Mouse (Mus musculus): Measurements from ENCODE around the gene Xpnpep3. TPM values are rescaled to one million over a fixed set of nuclear protein-coding genes. Genes with fewer than 3 reads are reported as not detected.

The Xpnpep3 gene
- polyA plus RNA-seq, 1 experiment from 2014 or later, result 11.8 TPM

GRCm38 (mm10) chr15:81422156-81422681 lies 22.3 kb downstream of the Xpnpep3 start:
- no peak overlapping the region for H3K9ac ChIP-seq (ENCODE audit: low read length)
- H3K9me3 ChIP-seq (ENCODE audit: control insufficient read depth, low read length), result no peaks in the 10 kb centered on the region
- H3K36me3 ChIP-seq (ENCODE audit: control insufficient read depth, insufficient read depth, low read length), result no peaks in the 10 kb centered on the region
- H3K4me3 ChIP-seq (ENCODE audit: low read length), result no peak overlapping the region
- no peak overlapping the region for H3K4me2 ChIP-seq (ENCODE audit: low read depth, low read length)
- no peaks in the 10 kb centered on the region for H3K4me1 ChIP-seq (replicated peaks; ENCODE audit: control insufficient read depth, insufficient read depth, low read length)
- no peak overlapping the region for H3K27ac ChIP-seq (ENCODE audit: low read length)
- no peaks in the 10 kb centered on the region for H3K27me3 ChIP-seq (ENCODE audit: control insufficient read depth, insufficient read depth, low read depth, low read length)
- no peak for ATAC-seq (ENCODE audit: low read depth)
- WGBS, result 66% methylated on average over 7 of the region's 7 CpGs

- Histone ChIP-seq H3K9me3 (ENCODE audit: control insufficient read depth, low read length) (no peaks in the 10 kb centered on the region), H3K9ac (ENCODE audit: low read length) (no peak overlapping the region), H3K27ac (ENCODE audit: low read length) (no peak overlapping the region), H3K4me3 (ENCODE audit: low read length) (no peak overlapping the region), H3K4me2 (ENCODE audit: low read depth, low read length) (no peak overlapping the region), H3K27me3 (ENCODE audit: control insufficient read depth, insufficient read depth, low read depth, low read length) (no peaks in the 10 kb centered on the region), H3K4me1 (replicated peaks; ENCODE audit: control insufficient read depth, insufficient read depth, low read length) (no peaks in the 10 kb centered on the region), H3K36me3 (ENCODE audit: control insufficient read depth, insufficient read depth, low read length) (0 out of 2 replicates have a peak, but pooled peaks cover 3% of the 10 kb centered on the region)
- 84% methylated on average over 3 of the region's 3 CpGs for WGBS
- no peak for ATAC-seq (ENCODE audit: low read depth)
Observed at GRCm38 (mm10) chr15:81425311-81425710, 25.4 kb downstream of the Xpnpep3 start.

- H3K9ac ChIP-seq (ENCODE audit: low read length), result no peak overlapping the region
- no peak overlapping the region for H3K27ac ChIP-seq (ENCODE audit: low read length)
- no peaks in the 10 kb centered on the region for H3K9me3 ChIP-seq (ENCODE audit: control insufficient read depth, low read length)
- ATAC-seq (ENCODE audit: low read depth), result no peak
- no peaks in the 10 kb centered on the region for H3K4me1 ChIP-seq (replicated peaks; ENCODE audit: control insufficient read depth, insufficient read depth, low read length)
- H3K4me2 ChIP-seq (ENCODE audit: low read depth, low read length), result no peak overlapping the region
- H3K36me3 ChIP-seq (ENCODE audit: control insufficient read depth, insufficient read depth, low read length), result 0 out of 2 replicates have a peak, but pooled peaks cover 3% of the 10 kb centered on the region
- no peak overlapping the region for H3K4me3 ChIP-seq (ENCODE audit: low read length)
- H3K27me3 ChIP-seq (ENCODE audit: control insufficient read depth, insufficient read depth, low read depth, low read length), result no peaks in the 10 kb centered on the region
- WGBS, result 84% methylated on average over 2 of the region's 2 CpGs
Observed at GRCm38 (mm10) chr15:81427947-81428346, 28.0 kb downstream of the Xpnpep3 start.

- WGBS, result 85% methylated on average over 1 of the region's 1 CpGs
- Histone ChIP-seq H3K4me1 (replicated peaks; ENCODE audit: control insufficient read depth, insufficient read depth, low read length) (no peaks in the 10 kb centered on the region), H3K27ac (ENCODE audit: low read length) (no peak overlapping the region), H3K4me3 (ENCODE audit: low read length) (no peak overlapping the region), H3K4me2 (ENCODE audit: low read depth, low read length) (no peak overlapping the region), H3K36me3 (ENCODE audit: control insufficient read depth, insufficient read depth, low read length) (0 out of 2 replicates have a peak, but pooled peaks cover 3% of the 10 kb centered on the region), H3K9ac (ENCODE audit: low read length) (no peak overlapping the region), H3K9me3 (ENCODE audit: control insufficient read depth, low read length) (no peaks in the 10 kb centered on the region), H3K27me3 (ENCODE audit: control insufficient read depth, insufficient read depth, low read depth, low read length) (no peaks in the 10 kb centered on the region)
- no peak for ATAC-seq (ENCODE audit: low read depth)
Observed at GRCm38 (mm10) chr15:81431195-81431594, 31.3 kb downstream of the Xpnpep3 start.

- H3K9me3 ChIP-seq (ENCODE audit: control insufficient read depth, low read length), result no peaks in the 10 kb centered on the region
- H3K36me3 ChIP-seq (ENCODE audit: control insufficient read depth, insufficient read depth, low read length), result 0 out of 2 replicates have a peak, but pooled peaks cover 3% of the 10 kb centered on the region
- ATAC-seq (ENCODE audit: low read depth), result no peak
- H3K27me3 ChIP-seq (ENCODE audit: control insufficient read depth, insufficient read depth, low read depth, low read length), result no peaks in the 10 kb centered on the region
- H3K4me2 ChIP-seq (ENCODE audit: low read depth, low read length), result no peak overlapping the region
- no peaks in the 10 kb centered on the region for H3K4me1 ChIP-seq (replicated peaks; ENCODE audit: control insufficient read depth, insufficient read depth, low read length)
- no peak overlapping the region for H3K4me3 ChIP-seq (ENCODE audit: low read length)
- H3K27ac ChIP-seq (ENCODE audit: low read length), result no peak overlapping the region
- WGBS, result 90% methylated on average over 1 of the region's 1 CpGs
- no peak overlapping the region for H3K9ac ChIP-seq (ENCODE audit: low read length)
Observed at GRCm38 (mm10) chr15:81438345-81438744, 38.4 kb downstream of the Xpnpep3 start.

GRCm38 (mm10) chr15:81439236-81439635 lies 39.3 kb downstream of the Xpnpep3 start:
- ATAC-seq (ENCODE audit: low read depth), result no peak
- Histone ChIP-seq H3K36me3 (ENCODE audit: control insufficient read depth, insufficient read depth, low read length) (0 out of 2 replicates have a peak, but pooled peaks cover 3% of the 10 kb centered on the region), H3K4me1 (replicated peaks; ENCODE audit: control insufficient read depth, insufficient read depth, low read length) (no peaks in the 10 kb centered on the region), H3K4me2 (ENCODE audit: low read depth, low read length) (no peak overlapping the region), H3K27ac (ENCODE audit: low read length) (no peak overlapping the region), H3K4me3 (ENCODE audit: low read length) (no peak overlapping the region), H3K27me3 (ENCODE audit: control insufficient read depth, insufficient read depth, low read depth, low read length) (no peaks in the 10 kb centered on the region), H3K9me3 (ENCODE audit: control insufficient read depth, low read length) (no peaks in the 10 kb centered on the region), H3K9ac (ENCODE audit: low read length) (no peak overlapping the region)

GRCm38 (mm10) chr15:81448463-81448862 lies 48.5 kb downstream of the Xpnpep3 start:
- H3K4me2 ChIP-seq (ENCODE audit: low read depth, low read length), result no peak overlapping the region
- H3K27ac ChIP-seq (ENCODE audit: low read length), result no peak overlapping the region
- ATAC-seq (ENCODE audit: low read depth), result no peak
- no peaks in the 10 kb centered on the region for H3K9me3 ChIP-seq (ENCODE audit: control insufficient read depth, low read length)
- no peaks in the 10 kb centered on the region for H3K4me1 ChIP-seq (replicated peaks; ENCODE audit: control insufficient read depth, insufficient read depth, low read length)
- WGBS, result 25% methylated on average over 3 of the region's 3 CpGs
- H3K36me3 ChIP-seq (ENCODE audit: control insufficient read depth, insufficient read depth, low read length), result peaks cover 8% of the 10 kb centered on the region
- H3K4me3 ChIP-seq (ENCODE audit: low read length), result no peak overlapping the region
- H3K27me3 ChIP-seq (ENCODE audit: control insufficient read depth, insufficient read depth, low read depth, low read length), result no peaks in the 10 kb centered on the region
- H3K9ac ChIP-seq (ENCODE audit: low read length), result no peak overlapping the region

GRCm38 (mm10) chr15:81461523-81461922 lies 61.6 kb downstream of the Xpnpep3 start:
- Histone ChIP-seq H3K27ac (ENCODE audit: low read length) (no peak overlapping the region), H3K27me3 (ENCODE audit: control insufficient read depth, insufficient read depth, low read depth, low read length) (no peaks in the 10 kb centered on the region), H3K9ac (ENCODE audit: low read length) (no peak overlapping the region), H3K4me2 (ENCODE audit: low read depth, low read length) (no peak overlapping the region), H3K36me3 (ENCODE audit: control insufficient read depth, insufficient read depth, low read length) (peaks cover 4% of the 10 kb centered on the region), H3K9me3 (ENCODE audit: control insufficient read depth, low read length) (peaks cover 8% of the 10 kb centered on the region; the same call in 1 of the 2 replicates), H3K4me1 (replicated peaks; ENCODE audit: control insufficient read depth, insufficient read depth, low read length) (peaks cover 4% of the 10 kb centered on the region; the same call in 1 of the 2 replicates), H3K4me3 (ENCODE audit: low read length) (no peak overlapping the region)
- WGBS, result 76% methylated on average over 7 of the region's 7 CpGs
- ATAC-seq (ENCODE audit: low read depth), result no peak

- Histone ChIP-seq H3K4me1 (replicated peaks; ENCODE audit: control insufficient read depth, insufficient read depth, low read length) (peaks cover 13% of the 10 kb centered on the region), H3K27ac (ENCODE audit: low read length) (peak overlapping the region; percentile 94), H3K4me2 (ENCODE audit: low read depth, low read length) (peak overlapping the region; percentile 81), H3K9me3 (ENCODE audit: control insufficient read depth, low read length) (peaks cover 8% of the 10 kb centered on the region; the same call in 1 of the 2 replicates), H3K4me3 (ENCODE audit: low read length) (peak overlapping the region; percentile 76), H3K36me3 (ENCODE audit: control insufficient read depth, insufficient read depth, low read length) (peaks cover 8% of the 10 kb centered on the region; the same call in 1 of the 2 replicates), H3K27me3 (ENCODE audit: control insufficient read depth, insufficient read depth, low read depth, low read length) (no peaks in the 10 kb centered on the region), H3K9ac (ENCODE audit: low read length) (peak overlapping the region; percentile 89)
- no peak for ATAC-seq (ENCODE audit: low read depth)
- WGBS, result 67% methylated on average over 12 of the region's 12 CpGs
Observed at GRCm38 (mm10) chr15:81465016-81465660, 65.2 kb downstream of the Xpnpep3 start.
